Mouse (Mus musculus): ENCODE measurements around the gene Rbpms2. TPM values are rescaled to one million over a fixed set of nuclear protein-coding genes. Genes with fewer than 3 reads are reported as not detected.

The Rbpms2 gene
- polyA plus RNA-seq, 1 experiment: 18.4 TPM

GRCm38 (mm10) chr9:65657218-65657617 lies 27.8 kb downstream of the Rbpms2 start:
- no peak overlapping the region for H3K27ac ChIP-seq (ENCODE audit: insufficient read depth, low read depth, low read length)
- H3K4me1 ChIP-seq (ENCODE audit: control insufficient read depth, insufficient read depth, insufficient read length, low read length): no peaks in the 10 kb centered on the region
- no peak overlapping the region for H3K4me3 ChIP-seq (ENCODE audit: low read depth, low read length)
- H3K27me3 ChIP-seq (ENCODE audit: control insufficient read depth, insufficient read depth, low read length): no peaks in the 10 kb centered on the region
- WGBS: 82% methylated on average over 3 of the region's 3 CpGs
- H3K36me3 ChIP-seq (ENCODE audit: control insufficient read depth, insufficient read depth, low read length): no peaks in the 10 kb centered on the region
- TF ChIP-seq POLR2A (IDR thresholded peaks at IDR 0.05; ENCODE audit: low read depth, low read length) (no peak), CTCF (IDR thresholded peaks at IDR 0.05; ENCODE audit: extremely low read depth, insufficient read length, insufficient replicate concordance, low read depth, low read length) (no peak)

- no peaks in the 10 kb centered on the region for H3K27me3 ChIP-seq (ENCODE audit: control insufficient read depth, insufficient read depth, low read length)
- H3K4me3 ChIP-seq (ENCODE audit: low read depth, low read length): no peak overlapping the region
- TF ChIP-seq CTCF (IDR thresholded peaks at IDR 0.05; ENCODE audit: extremely low read depth, insufficient read length, insufficient replicate concordance, low read depth, low read length) (peak; percentile 29; the same call in 1 of the 2 replicates), POLR2A (IDR thresholded peaks at IDR 0.05; ENCODE audit: low read depth, low read length) (no peak)
- H3K4me1 ChIP-seq (ENCODE audit: control insufficient read depth, insufficient read depth, insufficient read length, low read length): no peaks in the 10 kb centered on the region
- no peaks in the 10 kb centered on the region for H3K36me3 ChIP-seq (ENCODE audit: control insufficient read depth, insufficient read depth, low read length)
- H3K27ac ChIP-seq (ENCODE audit: insufficient read depth, low read depth, low read length): no peak overlapping the region
- WGBS: 65% methylated on average over 5 of the region's 5 CpGs
Observed at GRCm38 (mm10) chr9:65661029-65661428, 31.6 kb downstream of the Rbpms2 start.

GRCm38 (mm10) chr9:65661493-65661892 lies 32.0 kb downstream of the Rbpms2 start:
- no peaks in the 10 kb centered on the region for H3K27me3 ChIP-seq (ENCODE audit: control insufficient read depth, insufficient read depth, low read length)
- H3K36me3 ChIP-seq (ENCODE audit: control insufficient read depth, insufficient read depth, low read length): no peaks in the 10 kb centered on the region
- WGBS: 75% methylated on average over 1 of the region's 1 CpGs
- no peaks in the 10 kb centered on the region for H3K4me1 ChIP-seq (ENCODE audit: control insufficient read depth, insufficient read depth, insufficient read length, low read length)
- H3K27ac ChIP-seq (ENCODE audit: insufficient read depth, low read depth, low read length): no peak overlapping the region
- TF ChIP-seq POLR2A (IDR thresholded peaks at IDR 0.05; ENCODE audit: low read depth, low read length): no peak
- no peak for TF ChIP-seq CTCF (IDR thresholded peaks at IDR 0.05; ENCODE audit: extremely low read depth, insufficient read length, insufficient replicate concordance, low read depth, low read length)
- no peak overlapping the region for H3K4me3 ChIP-seq (ENCODE audit: low read depth, low read length)

- WGBS: 6% methylated on average over 3 of the region's 3 CpGs
- H3K36me3 ChIP-seq (ENCODE audit: control insufficient read depth, insufficient read depth, low read length): no peaks in the 10 kb centered on the region
- no peaks in the 10 kb centered on the region for H3K27me3 ChIP-seq (ENCODE audit: control insufficient read depth, insufficient read depth, low read length)
- H3K4me3 ChIP-seq (ENCODE audit: low read depth, low read length): no peak overlapping the region
- TF ChIP-seq POLR2A (IDR thresholded peaks at IDR 0.05; ENCODE audit: low read depth, low read length) (no peak), CTCF (IDR thresholded peaks at IDR 0.05; ENCODE audit: extremely low read depth, insufficient read length, insufficient replicate concordance, low read depth, low read length) (peak; percentile 77; the same call in 1 of the 2 replicates)
- no peaks in the 10 kb centered on the region for H3K4me1 ChIP-seq (ENCODE audit: control insufficient read depth, insufficient read depth, insufficient read length, low read length)
- no peak overlapping the region for H3K27ac ChIP-seq (ENCODE audit: insufficient read depth, low read depth, low read length)
Observed at GRCm38 (mm10) chr9:65664163-65664562, 34.7 kb downstream of the Rbpms2 start.

- Histone ChIP-seq H3K27ac (ENCODE audit: insufficient read depth, low read depth, low read length) (no peak overlapping the region), H3K36me3 (ENCODE audit: control insufficient read depth, insufficient read depth, low read length) (no peaks in the 10 kb centered on the region), H3K4me1 (ENCODE audit: control insufficient read depth, insufficient read depth, insufficient read length, low read length) (no peaks in the 10 kb centered on the region), H3K4me3 (ENCODE audit: low read depth, low read length) (no peak overlapping the region), H3K27me3 (ENCODE audit: control insufficient read depth, insufficient read depth, low read length) (no peaks in the 10 kb centered on the region)
- TF ChIP-seq CTCF (IDR thresholded peaks at IDR 0.05; ENCODE audit: extremely low read depth, insufficient read length, insufficient replicate concordance, low read depth, low read length) (peak; percentile 73; the same call in 1 of the 2 replicates), POLR2A (IDR thresholded peaks at IDR 0.05; ENCODE audit: low read depth, low read length) (no peak)
- 5% methylated on average over 5 of the region's 5 CpGs for WGBS
Observed at GRCm38 (mm10) chr9:65666042-65666441, 36.6 kb downstream of the Rbpms2 start.

- Histone ChIP-seq H3K27ac (ENCODE audit: insufficient read depth, low read depth, low read length) (no peak within 1 kb of the TSS), H3K27me3 (ENCODE audit: control insufficient read depth, insufficient read depth, low read length) (no peaks in the 10 kb centered on the region), H3K36me3 (ENCODE audit: control insufficient read depth, insufficient read depth, low read length) (no peaks in the 10 kb centered on the region), H3K4me3 (ENCODE audit: low read depth, low read length) (no peak within 1 kb of the TSS), H3K4me1 (ENCODE audit: control insufficient read depth, insufficient read depth, insufficient read length, low read length) (peaks cover 7% of the 10 kb centered on the region; the same call in 1 of the 2 replicates)
- TF ChIP-seq POLR2A (IDR thresholded peaks at IDR 0.05; ENCODE audit: low read depth, low read length) (no peak), CTCF (IDR thresholded peaks at IDR 0.05; ENCODE audit: extremely low read depth, insufficient read length, insufficient replicate concordance, low read depth, low read length) (no peak)
- WGBS: 94% methylated on average over 8 of the region's 8 CpGs
Observed at GRCm38 (mm10) chr9:65667701-65668100, 38.3 kb downstream of the Rbpms2 start, which contains the start of gene Oaz2. Gene Oaz2 (plus strand): TSS chr9:65668001.

- H3K4me3 ChIP-seq (ENCODE audit: low read depth, low read length): no peak overlapping the region; the same call in 1 of the 2 replicates
- H3K27me3 ChIP-seq (ENCODE audit: control insufficient read depth, insufficient read depth, low read length): no peaks in the 10 kb centered on the region
Observed at GRCm38 (mm10) chr9:65671431-65671931, 42.0 kb downstream of the Rbpms2 start.

More at GRCm38 (mm10) chr9:65671431-65671931, 42.0 kb downstream of the Rbpms2 start:
- no peaks in the 10 kb centered on the region for H3K36me3 ChIP-seq (ENCODE audit: control insufficient read depth, insufficient read depth, low read length)
- WGBS: 28% methylated on average over 9 of the region's 9 CpGs
- peaks cover 7% of the 10 kb centered on the region; the same call in 1 of the 2 replicates for H3K4me1 ChIP-seq (ENCODE audit: control insufficient read depth, insufficient read depth, insufficient read length, low read length)
- TF ChIP-seq POLR2A (IDR thresholded peaks at IDR 0.05; ENCODE audit: low read depth, low read length) (no peak), CTCF (IDR thresholded peaks at IDR 0.05; ENCODE audit: extremely low read depth, insufficient read length, insufficient replicate concordance, low read depth, low read length) (no peak)
- H3K27ac ChIP-seq (ENCODE audit: insufficient read depth, low read depth, low read length): peak overlapping the region; percentile 14; the same call in 1 of the 2 replicates

All from small intestine, adult 2 months (tissue).